Mouse (Mus musculus) naive thymus-derived CD4-positive, alpha-beta T cell, adult 2 months (primary cell): ENCODE measurements around the gene Thada.
A peak's percentile ranks its signal among the peaks of the same experiment; 100 is the strongest.

Experiments used
- DNase-seq: peaks from one replicate; pipeline ENCODE4 v3.0.0-alpha.2; 2011; ENCODE audit warnings: low read depth

Thada gene

DNA sequence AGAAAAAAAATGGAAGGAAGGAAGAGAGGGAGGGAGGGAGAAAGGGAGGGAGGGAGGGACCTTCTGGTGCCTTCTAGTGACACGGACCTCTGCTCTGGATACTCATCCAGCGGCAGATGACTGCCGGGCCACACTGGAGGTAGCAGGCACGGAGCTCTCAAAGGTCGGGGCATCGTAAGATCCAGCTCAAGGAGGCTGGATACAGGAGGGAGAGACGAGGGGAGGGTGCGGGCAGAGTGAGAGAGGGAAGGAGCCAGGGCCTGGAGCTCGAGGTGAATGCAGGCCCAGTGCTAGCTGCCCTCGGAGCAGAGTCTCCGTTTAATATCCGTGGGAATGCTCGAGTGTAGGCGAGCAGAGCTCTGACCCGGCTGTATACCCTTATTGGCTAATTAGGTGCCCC lies 307.1 kb downstream of the Thada start:
- DNase-seq, result no peak

DNA sequence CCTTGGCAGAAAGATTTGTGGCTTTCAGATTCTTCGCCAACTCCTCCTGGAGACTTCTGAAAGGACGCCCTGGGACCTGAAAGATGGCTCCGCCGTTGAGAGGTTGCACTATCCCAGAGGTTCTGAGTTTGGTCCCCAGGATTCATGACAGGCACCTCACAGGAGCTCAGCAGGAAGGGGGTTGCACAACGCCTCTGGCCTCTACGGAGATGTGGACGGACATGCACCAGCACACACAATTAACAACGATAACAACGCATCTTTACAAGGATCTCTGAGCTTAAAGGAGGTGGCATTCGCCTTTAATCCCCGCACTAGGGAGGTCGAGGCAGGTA lies 307.6 kb downstream of the Thada start:
- DNase-seq, result no peak

DNA sequence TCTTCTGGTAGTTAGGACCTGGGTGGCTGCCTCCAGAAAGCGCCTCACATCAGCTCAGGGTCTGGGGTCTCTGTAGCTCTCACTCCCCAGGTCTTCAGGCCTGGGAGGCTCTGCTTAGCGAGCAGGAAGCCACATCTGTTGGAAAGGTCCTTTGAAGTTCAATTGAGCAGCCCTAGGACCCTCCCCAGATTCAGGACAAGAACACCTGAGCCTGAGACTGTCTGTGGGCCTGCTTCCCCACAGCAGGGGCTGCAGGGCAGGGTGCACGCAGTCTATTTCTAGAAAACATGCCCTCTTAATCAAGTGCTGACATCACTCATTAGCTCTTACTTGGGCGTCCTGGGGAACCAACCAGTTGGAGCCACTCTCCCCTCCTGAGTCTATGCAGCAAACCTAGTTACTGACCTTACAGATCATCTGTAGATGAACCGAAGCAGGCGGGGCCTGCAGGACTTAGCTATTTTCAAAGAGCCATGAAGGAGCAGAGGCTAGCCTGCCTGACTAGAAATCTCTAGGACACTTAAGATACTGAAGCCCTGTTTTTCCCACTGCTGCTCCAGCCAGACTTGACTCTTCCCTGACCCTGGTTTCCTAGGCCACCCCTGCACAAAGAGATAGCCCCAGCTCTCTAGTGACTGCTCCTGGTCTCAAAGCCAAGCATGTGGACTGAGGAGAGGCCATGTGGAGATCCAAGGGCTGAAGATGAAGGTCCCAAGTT lies 308.1 kb downstream of the Thada start:
- no peak for DNase-seq

DNA sequence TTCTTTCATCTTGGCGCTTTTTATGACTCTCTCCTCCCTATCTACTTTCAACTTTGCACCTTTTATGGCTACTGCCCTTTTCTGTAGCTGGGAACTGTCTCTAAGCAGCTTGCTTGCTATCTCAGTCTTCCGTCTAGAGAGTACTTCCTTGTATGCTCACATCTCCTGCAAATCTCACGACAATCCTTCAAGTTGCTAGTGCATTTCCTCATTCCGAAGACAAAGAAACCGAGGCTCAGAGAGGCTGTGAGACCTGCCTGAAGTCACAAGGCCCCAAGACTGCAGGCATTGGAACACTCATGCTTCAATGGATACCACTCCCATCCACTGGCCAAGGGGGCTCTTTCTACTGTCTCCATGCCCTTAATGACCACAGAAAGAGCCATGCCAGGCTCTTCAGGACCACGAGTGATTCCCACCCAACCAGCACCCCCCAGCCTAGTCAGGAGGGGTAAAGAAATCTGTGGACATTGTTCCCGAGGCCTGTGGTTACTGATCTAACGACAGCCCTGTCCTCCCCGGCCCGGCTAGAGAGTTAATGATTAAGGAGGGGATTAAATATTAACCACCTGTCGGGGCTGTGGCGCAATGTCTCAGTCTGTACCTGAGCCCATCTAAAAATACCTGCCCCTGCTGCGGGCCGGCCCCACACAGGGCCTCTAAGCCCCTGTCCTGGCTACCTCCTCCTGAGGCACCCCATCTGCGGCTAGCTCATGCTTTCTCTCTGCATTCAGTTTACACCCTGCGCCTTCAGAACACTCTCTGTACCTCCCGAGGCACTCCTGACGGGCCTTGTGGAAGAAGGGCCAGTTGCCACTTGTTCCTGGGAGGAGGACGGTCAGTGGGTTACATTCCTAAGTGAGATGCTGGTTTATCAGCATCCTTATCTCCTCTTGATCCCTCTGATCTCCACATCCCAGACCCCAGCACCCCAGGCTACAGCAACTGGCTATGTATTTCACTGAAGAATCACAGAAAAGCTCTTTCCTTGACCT lies 309.0 kb downstream of the Thada start:
- peak; percentile 63 for DNase-seq

DNA sequence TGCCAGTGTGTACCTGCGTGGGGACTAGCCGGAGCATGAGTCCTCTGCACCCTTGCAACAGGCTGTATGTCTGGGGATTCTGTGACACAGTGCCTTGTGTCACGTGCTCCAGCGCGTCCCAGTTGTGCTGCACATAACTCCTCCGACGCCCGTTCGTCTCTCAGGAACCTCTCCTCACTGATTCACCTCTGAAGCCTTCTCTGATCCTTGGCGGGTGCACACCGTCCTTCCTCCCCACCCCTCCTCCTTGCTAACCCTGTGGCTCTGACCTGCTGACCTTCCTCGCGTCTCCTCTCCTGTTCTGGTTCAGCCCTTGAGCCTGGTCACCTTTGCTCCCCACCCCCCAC lies 309.8 kb downstream of the Thada start:
- peak; percentile 57 for DNase-seq

DNA sequence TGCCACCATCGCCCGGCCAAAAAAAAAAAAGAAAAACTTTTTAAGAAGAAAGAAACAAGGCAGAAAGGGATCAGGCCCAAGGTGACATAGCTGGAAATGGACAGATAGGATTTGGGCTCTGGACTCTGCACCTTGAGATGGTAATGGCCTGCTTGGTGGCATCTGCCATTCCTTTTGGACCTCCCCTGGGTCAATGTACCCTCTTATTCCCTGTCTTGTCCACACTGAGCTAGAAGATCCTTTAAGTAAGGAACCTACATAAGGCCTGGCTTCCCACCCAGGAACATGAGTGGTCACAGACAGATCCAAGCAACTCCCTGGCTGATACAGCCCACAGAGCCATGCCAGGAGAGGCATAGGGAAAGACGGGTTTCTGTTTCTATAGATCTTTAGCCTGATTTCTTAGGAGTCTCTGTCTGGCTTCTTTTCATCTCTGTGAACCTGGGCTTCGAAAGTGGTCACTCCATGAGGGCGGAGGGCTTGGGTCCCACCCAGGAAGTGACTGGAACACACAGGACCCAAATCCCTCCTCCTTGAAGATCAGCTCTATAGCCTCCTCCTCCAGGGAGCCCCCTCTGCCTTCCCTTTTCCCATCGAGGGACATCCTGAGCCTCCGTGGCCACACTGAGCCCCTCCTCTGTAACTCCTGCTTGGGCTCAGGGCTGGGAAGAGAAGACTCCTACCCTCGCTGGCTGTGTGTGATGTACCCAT lies 310.3 kb downstream of the Thada start:
- DNase-seq, result no peak

DNA sequence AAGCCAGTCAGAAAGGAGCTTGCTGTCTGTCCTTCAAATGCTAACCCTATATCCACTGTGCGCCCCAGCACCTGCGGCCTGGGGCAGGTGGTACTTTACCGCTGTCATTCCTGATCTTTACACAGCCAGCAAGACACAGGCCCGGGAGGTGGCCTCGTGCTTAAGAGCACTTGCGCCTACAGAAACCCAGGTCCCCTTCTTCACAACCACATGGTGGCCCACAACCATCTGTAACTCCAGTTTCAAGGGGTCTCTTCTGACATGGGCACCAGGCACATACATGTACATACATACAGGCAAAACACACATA lies 311.0 kb downstream of the Thada start:
- no peak for DNase-seq

DNA sequence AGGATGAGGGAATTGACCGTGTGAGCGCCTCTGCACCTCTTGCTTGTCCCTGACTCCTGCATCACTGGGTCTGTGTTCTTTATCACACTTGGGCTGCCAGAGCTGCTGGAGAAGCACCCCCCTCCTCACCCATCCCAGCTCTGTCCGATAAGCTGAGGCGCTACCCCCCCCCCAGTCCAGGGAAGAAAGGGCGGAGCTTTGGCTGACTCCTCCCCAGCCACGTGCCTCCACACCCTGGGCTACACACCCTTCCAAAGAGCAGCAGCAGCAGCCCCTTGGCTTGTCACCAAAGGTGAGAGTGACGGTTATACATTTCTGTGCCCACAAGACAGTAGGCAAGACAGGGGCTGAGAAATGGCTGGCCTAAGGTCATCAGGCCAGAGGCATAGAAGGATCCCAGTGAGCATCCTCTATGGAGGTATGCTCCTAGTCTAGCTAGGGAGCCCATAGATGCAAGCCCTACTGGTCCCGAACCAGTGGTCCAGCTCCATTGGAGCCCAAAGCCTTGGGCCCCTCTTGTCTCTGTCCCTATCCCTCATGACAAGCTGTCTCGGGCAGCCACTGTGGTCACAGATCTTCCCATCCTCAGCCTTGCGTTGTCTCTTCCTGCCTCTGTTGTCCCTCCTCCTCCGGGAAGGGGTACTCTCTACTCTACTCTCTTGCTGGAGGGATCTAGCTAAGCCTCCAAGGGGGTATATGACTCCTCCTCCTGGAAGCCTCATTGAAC lies 311.5 kb downstream of the Thada start:
- DNase-seq, result no peak

DNA sequence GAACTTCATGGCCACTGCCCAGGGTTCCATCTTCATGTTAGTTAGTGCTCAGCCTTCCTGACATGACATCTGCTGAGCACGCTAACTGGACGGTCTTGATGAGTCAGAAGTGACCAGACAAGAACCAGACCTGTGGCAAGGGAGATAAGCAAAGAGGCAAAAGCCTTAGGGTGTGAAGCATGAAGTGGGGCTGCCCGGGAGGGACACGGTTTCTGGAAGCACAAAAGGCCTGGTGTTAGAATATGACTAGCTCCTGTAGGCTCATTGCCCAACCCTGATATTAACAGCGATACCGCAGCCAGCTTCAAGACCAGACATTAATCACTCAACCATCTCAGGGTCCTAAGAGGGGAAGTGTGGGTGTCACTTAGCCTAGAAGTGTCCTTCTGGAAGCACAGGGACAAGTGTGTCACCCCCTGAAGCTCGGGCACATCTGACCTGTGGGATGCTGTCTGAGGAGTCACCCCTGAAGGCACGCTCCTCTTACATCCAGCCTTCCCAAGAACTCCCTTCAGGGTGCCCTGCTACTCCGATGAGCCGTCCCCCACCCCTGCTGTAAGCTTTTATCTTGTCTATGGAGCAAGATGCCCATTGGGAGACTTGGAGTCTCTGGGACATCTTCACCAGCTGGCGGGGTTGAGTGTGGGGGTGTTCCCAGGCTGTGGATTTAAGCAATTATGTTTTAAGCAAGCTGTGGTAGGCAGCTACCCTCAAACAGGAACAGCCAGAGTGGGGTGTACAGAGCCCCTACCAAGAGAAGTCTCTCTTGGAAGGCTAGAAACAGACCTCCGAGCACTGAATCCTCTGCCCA lies 312.8 kb downstream of the Thada start:
- DNase-seq, result no peak

DNA sequence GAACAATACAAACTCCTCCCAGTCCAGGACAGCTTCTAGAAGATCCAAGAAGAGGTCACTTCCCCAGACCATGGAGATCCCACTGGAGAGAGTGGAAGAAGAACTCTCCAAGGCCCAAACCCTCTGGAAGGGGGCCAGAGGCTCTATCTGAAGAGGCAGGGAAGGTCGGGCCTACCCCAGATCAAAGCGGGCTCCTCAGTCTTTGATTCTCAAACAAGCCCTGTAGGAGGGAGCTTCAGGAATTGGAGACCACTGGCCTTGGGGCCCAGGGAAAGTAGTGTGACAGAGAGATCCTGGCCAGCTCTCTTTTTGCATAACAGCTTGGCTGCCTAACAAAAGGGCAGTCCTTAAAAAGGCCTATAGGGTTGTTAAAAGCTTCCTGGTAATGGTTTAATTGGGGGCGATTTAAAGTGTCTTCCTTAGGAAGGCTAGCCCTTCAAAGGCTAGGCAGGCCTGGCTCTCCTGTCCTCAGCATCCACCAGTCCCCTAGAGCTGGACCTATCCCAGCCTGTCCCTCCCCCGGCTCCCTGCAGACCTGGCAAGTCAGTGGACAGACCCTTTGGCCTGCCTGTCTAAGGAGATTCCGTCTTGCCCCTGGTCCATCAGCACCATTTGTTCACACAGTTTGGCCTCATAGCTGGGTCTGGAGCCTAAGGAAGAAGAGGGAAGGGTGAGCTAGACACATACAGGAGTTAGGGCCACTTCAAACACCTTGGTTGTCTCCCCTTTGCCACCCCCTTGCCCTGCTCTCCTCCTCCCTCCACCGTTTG lies 313.6 kb downstream of the Thada start:
- DNase-seq, result no peak

DNA sequence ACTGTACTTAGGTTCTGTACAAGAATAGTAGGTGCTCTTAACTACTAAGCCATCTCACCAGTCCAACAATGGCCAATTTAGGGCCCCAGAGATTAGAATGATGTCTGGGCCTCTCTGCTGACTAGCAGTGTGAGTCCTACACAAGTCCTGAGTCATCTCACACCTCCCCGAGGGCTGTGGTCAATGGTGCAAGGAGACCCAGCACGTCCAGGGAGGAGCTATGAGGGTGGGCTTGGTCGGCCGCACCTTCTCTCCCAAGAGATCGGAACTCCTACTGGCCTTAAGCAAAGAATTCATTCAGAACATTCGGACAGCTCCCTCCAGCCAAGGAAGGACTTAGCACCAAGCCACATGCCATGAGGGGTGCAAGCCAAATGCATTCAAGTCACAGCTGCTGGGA lies 314.7 kb downstream of the Thada start:
- DNase-seq, result no peak

DNA sequence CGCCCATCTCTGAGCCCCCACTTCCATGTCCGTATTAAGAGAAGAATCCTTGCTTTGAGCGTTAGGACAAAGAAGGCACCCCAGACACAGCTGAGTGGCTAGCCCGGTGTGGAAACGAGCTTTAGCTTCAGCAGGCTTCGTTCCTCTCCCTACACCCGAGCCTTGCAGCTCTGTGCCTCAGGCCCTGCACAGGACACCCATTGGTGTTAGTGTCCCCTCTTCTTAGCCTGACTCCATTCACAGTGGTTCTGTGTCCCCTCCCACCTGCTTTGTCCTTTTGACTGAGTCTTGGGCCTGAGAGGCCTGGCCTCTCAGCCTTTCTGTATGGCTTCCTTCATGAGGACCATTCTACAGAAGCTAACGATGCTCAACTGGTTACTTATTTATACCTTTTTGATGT lies 315.7 kb downstream of the Thada start:
- DNase-seq, result no peak

DNA sequence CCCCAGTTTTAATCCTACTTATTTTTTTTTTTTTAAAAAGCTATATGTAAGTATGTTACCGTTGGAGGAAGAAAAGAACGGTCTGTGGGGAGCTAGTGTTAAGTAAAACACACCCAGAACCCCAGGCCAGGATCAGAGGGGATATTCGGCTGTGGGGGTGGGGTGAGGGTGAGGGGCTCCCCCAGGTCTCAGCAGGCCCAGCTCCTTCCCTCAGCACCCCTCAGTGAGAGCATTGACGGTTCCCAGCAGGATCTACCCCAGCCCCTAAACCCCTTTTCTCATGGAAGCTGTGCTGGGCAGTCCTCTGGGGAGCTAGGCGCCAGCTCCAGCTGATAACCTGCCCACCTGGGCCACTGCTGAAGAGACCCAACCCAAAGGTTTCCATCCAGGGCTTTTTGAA lies 316.4 kb downstream of the Thada start:
- no peak for DNase-seq

DNA sequence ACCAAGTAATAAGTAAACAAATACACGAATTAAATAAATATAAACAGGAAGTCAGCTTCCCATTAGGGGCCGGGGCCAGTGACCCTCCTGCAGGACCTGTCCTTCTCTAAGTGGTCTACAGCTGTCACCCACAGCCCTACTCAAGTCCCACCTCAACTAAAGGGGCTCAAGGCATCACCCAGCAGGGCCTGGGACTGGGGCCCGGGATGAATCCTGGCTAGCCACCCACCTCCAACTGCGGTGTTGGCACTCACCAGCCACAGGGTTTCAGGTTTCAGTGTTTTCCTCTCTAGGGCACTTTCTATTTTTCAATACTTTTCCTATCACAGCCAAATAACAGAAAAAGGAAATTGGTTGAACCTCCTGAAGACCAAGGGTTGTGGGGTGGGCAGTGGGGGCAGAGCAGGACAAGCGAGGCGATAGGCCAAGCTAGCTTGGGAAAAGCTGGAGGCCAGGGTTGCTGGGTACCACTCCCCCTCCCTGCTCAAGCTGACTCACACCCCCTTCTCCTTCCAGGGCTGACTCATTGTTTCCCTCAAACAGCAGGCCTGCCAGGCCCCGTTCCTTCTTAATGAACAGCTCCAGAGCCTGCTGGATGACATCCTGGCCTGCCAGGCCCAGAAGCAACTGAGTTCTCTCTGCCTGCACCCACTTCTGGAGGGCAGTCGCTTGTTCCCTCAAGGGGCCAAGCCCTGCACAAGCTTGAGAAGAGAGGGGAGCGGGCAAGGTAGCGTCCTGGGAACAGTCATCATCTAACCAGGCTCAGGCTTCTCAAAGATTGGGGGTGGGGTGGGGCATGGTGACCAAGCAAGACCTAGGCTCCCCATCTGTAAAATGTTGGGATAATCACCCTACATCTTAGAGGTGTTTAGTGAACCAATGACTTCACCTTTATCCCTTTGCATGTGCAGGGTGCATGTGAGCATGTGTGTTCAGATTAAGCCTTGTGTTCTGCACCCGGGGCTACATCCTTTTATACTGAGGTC lies 317.2 kb downstream of the Thada start:
- no peak for DNase-seq

DNA sequence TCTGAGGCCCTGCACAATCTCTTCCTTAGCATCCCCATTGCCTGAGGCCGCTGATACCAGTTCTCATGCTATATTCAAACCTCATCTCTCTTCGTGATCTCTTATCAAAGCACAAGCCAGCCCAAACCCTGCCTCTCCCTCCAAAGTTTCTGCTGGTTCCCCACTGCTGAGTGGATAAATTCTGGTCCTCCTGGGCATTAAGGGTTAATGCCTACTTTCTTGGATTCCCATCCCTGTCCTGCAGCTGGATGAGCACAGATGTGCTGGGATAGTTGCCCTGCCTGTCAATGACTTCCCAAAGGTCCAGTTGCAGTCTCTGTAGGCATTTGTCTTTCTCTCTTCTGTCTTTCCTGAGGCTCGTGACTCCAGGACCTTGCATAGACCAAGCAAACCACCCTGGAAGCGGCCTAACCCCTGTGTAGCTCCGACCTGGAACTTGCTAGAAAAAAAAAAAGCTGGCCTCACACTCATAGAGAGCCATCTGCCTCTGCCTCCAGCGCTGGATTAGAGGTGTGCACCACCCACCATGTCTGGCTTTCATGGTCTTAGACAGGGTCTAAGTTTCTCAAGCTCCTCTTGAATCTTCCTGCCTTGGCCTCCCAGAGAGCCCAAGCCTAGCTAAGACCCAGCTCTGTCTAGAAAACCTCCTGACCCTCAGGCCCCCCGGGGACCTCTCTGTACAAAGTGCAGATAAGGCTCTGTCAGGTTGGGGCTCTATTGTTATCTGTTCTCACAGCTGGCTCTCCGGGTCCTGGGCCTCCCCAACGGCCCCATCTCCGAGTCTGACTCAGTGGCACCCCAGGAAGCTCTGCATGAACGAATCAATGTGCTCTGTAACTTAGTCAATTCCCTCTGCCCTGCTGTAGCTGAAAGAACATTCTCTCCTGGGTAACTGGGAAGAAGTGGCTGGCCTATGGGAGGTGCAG lies 318.6 kb downstream of the Thada start:
- no peak for DNase-seq

DNA sequence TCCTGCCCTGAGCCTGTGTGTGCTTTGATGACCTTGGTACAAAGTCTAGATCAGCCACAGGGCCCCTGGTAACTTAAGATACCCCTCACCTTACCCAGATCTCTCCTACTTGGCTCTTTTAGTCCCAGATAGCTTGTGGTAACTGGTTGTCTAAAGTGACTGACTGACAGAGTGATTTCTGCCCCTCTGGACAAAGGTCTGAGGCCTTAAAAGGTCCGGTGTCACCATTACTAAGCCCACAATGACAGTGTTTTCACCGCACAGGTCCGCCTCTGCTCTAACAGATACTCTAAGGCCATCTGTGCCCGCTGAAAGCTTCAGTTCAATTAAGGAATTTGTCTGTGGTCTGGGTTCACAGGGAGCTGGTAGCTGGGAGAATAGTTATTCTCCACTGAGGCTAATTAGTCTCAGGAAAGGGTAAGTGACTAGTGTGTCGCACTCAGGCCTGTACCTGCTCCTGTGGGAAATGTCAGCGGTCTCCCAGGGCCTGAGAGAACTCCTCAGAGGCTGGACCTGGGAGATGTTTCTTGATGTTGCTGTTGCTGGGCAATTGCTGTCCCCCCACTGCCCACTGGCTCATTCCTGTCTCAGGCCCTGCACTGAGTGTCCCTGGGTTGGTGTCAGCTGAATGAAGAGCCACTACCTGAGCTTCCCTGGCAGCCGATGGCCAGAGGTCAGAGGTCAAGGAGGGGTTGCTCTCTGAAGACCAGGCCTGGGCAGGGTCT lies 319.4 kb downstream of the Thada start:
- no peak for DNase-seq

DNA sequence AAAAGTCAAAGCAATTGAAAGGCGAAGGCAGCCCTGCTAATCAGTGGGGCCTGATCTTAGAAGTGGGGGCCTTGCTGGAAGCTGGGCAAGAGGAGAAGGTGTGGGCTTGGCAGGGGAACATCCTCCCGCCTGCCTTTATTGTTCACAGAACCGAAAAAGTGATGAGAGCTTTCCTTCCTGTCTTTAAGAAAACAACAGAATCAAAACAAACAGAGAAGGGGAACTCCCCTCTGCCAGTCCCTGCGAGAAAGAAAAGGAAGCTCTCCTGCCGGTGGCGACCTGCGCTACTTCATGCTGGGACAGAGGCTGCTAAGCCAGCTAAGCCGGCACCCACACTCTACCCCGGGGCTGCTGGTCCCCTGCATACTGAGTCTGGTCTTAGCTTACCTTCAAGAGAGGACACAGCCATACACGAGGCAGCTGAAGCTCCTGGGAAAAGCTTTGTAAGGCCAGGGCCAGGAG lies 320.1 kb downstream of the Thada start:
- peak; percentile 90 for DNase-seq
